Mouse (Mus musculus): ENCODE data around the gene Fkbp2.

Fkbp2 gene

GRCm38 (mm10) chr19:6990712-6991111 lies 10.4 kb upstream of the Fkbp2 start:
- no peak for DNase-seq

DNA sequence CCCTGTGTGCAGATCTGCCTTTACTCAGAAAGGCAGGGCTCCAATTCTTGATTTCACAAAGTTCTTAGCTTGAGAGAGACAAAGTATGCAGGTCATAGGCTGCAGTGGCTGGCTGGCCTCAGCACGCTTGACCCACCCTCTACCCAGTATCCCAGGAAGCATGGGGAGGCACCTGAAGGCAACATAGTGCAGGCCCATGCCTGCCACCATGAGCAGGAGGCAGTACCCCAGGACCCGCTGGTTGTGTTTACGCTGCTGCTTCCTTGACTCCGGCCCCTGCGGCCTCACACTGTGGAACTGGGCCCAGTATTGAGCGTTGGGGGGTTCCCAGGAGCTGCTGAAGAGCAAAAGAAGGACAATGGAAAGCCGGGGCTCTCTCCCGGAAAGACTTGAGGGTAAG lies 8.9 kb upstream of the Fkbp2 start:
- no peak for DNase-seq

DNA sequence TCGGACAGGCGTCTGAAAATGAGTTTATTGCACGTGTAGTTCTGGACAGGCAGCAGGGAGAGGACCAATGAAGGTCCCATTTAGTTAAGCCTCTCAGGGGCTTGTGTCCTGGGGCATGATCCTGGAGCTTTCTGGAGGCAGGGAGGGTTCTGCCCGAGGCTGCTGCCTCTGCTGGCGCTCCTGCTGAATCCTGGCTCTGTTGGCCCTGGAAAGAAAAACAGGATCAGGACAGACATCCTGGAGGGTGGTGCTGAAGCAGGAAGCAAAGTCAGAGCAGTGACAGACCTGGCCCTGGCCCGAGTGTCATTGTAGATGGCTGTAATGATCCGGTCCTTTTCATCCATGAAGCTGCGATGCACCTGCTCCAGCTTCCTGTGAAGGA lies 7.6 kb upstream of the Fkbp2 start:
- no peak for DNase-seq

DNA sequence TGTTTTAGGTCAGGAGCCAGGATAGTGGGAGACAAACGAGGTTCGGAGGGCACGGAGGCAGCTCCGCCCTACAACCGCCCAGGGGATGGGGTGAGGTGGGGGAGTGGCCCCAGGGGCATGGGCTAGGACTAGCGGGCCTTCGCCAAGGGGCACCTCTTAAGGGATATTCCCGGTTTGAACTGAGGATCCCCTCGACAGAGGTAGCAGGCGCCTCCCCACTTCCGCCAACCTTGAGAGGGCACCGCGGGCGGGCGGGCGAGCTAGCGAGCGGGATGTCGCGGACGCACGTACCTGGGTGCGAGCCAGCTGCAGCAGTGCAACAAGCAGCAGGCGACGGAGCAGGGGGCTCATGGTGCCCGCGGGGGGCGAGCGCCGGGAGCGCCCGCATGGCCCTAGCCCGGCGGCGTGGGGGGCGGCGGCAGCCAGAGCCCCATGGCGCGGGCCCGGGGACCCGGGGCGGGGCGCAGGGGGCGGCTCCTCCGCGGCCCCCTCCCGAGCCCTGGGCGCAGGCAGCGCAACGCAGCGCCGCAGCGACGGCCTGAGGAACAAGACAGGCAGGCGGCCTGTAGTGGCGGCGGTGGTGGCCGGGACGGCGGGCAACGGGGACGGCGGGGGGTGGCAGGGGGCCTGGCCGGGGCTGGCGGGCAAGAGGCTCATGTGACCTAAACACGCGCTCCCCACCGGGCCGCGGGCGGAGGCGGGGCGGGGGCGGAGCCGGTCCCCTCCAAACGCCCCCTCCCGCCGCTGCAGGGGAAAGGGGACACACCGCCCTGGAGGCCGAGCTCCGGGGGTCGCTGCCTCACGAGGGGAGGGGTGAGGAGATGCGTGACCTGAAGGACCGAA lies 7.0 kb upstream of the Fkbp2 start, which contains the start of gene Vegfb:
Vegfb (minus strand) TSS at position 591 of the 843 bp plus-strand sequence.
- DNase-seq: peak; percentile 82

DNA sequence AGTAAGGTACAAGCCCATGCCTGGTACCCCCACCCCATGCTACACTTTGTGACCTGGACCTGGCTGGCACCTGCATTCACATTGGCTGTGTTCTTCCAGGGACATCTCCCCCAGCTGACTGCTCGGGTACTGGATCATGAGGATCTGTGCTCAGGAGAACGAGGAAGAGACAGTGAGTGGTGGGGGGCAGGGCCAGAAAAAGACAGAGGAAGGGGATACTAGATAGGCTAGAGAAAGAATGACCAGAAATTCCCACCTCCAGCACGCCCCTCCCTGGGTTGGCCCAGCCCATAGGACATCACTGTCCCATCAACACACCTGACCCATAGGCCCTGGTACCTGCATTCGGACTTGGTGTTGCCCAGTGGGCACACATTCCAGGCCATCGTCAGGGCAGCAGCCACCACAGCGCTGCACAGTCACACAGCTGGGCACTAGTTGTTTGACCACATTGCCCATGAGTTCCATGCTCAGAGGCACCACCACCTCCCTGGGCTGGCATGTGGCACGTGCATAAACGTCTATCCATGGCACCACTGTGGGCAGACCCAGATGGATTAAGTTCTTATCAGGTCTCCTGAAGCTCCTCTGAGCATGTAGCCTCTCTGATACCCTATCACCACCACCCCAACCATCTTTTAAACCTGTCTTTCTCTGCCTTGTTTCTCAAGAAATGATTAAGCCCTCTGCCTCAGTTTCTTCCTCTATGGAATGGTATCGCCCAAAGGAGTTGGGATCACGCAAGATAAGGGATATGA lies 5.8 kb upstream of the Fkbp2 start:
- peak; percentile 65 for DNase-seq

- peak; percentile 65 for DNase-seq
Observed at GRCm38 (mm10) chr19:6985300-6985699, 5.0 kb upstream of the Fkbp2 start.

- no peak for DNase-seq
Observed at GRCm38 (mm10) chr19:6983621-6984020, 3.3 kb upstream of the Fkbp2 start.

- no peak for DNase-seq
Observed at GRCm38 (mm10) chr19:6981465-6981864, 1.2 kb upstream of the Fkbp2 start.

GRCm38 (mm10) chr19:6979486-6980380 lies 568 bp downstream of the Fkbp2 start:
- DNase-seq: peak; percentile 99

GRCm38 (mm10) chr19:6979001-6979479 lies 1.3 kb downstream of the Fkbp2 start:
- DNase-seq: no peak

GRCm38 (mm10) chr19:6978639-6978974 lies 1.7 kb downstream of the Fkbp2 start:
- DNase-seq: no peak

GRCm38 (mm10) chr19:6977759-6978638 lies 2.3 kb downstream of the Fkbp2 start:
- DNase-seq: peak; percentile 72

GRCm38 (mm10) chr19:6975537-6976521 lies 4.5 kb downstream of the Fkbp2 start, which contains the start of gene Plcb3:
Gene Plcb3, minus strand, starts transcription at chr19:6976470.
- DNase-seq: peak; percentile 77

DNA sequence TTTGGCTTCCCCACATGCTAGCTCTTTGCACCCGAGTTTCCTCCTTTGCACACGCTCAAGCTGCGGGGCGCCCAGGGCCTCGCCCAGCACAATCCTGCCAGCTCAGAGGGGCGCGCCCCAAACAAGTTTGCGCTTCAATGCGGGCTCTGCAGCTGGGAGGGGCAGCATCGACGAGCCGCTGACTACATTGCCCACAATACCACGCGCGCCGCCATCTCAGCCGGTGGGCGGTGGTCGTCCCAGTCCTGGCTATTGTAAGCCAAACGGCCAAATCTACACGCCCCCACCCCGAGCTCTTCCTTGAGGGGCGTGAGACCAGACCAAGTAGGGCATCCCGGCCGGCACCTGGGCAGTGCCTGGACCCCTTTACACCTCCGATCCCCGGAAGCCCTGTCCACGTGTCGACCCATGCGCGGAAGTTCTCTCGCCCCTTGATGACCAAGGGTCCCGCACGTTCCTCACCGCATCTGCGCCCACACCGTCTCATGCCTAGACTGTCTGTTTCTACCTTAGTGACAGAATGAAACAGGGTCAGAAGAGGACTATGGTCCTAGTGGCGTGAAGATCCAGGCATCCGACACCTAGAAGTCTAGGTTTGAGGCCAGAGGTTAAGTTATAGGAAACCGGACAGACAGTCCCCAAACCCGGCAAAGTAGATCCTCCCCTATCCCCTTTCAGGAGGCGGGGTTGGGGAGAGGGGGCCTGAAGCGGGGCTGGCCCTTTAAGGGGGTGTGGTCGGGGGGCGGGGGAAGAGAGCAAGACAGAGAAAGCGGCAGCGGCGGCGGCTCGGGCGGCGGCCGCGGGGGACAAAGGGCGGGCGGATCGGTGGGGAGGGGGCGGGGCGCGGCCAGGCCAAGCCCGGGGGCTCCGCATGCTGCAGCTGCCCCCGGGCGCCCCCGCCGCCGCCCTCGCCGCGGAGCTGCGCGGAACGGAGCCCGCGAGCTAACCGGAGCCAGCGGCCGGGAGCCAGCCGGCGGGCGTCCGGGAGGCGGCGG lies 5.8 kb downstream of the Fkbp2 start, which contains the start of gene Ppp1r14b:
Ppp1r14b (plus strand) TSS at position 758 of the 995 bp plus-strand sequence.
- DNase-seq: peak; percentile 74

DNA sequence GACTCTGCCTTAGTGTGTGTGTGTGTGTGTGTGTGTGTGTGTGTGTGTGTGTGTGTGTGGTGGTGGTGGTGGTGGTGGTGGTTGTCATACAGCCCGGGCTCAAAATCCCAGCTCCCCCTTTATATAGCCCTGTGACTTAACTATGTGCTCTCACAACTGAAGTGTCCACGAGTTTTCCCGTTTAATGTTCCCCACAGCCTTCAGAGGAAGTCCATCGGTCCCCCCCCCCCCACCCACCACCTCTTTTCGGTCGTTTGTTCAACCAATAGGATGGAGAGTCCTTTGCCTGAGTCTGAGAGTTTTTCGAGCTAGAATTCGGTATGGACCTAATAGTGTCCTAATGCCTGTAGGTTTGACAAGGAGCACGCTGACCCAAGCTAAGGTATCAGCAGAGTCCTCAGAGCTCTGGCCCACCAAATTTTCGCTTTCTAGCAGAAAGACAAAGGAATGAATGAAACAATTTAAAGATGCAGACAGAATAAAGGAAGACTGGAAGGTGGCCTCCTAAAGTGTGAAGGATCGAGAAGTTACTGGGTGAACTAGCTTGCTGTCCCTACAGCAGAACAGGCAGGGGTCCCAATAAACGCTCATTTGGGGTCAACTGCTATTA lies 6.6 kb downstream of the Fkbp2 start:
- no peak for DNase-seq

DNA sequence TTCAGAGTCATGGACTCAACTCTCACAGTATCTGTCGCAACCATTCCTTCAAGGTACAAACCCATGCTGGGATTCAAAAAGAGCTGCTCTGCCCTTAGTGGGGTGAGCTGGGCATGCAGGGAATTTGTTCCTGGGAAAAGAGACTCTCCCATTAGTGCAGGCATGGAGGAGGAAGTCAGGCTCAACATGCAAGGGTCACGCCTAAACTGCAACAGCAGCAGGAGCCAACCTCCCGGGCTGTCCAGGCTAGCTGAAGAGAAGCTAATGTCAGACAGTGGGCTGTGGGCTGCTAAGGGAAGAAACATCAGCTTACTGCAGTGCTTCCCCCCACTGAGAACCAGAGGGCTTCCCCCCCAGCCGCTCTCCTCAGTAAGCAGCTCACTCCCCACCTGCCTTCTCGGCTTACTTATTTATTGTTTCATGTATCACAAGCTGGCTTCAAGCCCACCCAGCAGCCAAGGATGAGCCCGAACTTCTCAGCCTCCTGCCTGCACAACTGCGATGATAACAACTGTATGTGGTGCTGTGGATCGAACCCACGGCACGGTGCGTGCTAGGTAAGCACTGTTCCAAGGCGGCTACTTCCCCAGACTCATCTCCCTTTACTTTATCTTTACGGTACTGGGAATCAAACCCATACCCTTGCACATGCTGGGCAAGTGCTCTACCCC lies 7.9 kb downstream of the Fkbp2 start:
- DNase-seq: peak; percentile 46

GRCm38 (mm10) chr19:6971644-6972043 lies 8.7 kb downstream of the Fkbp2 start:
- DNase-seq: no peak

- DNase-seq: peak; percentile 46
Observed at GRCm38 (mm10) chr19:6970460-6971085, 9.7 kb downstream of the Fkbp2 start.
